Mouse (Mus musculus): ENCODE data around the gene Smtnl1.

Gene Smtnl1

GRCm38 (mm10) chr2:84783840-84784566 lies 38.4 kb downstream of the Smtnl1 start:
- CTCF ChIA-PET, result interaction anchor here (0.6 to 1.9 kb wide), 8 partner anchors 9 to 343 kb away, joined by 3 to 9 read pairs (median 4); partner anchors contain the start of genes Ube2l6 (in 3 of the 4) and Serping1 (in 1 of the 4)
- POLR2A ChIA-PET, result interaction anchor here in 3 of 4 experiments (0.6 to 14.9 kb wide), 11 partner anchors 8 to 46 kb away, joined by 3 to 156 read pairs (median 5); partner anchors contain the start of genes Serping1 (in 2 of the 3), Gm19426 (in 1 of the 3), Ube2l6 (in 1 of the 3) and Ypel4 (in 1 of the 3)

- POLR2A ChIA-PET, result interaction anchor here in 2 of 4 experiments (0.8 to 14.9 kb wide), 8 partner anchors 8 to 45 kb away, joined by 3 to 156 read pairs (median 8); partner anchors contain the start of genes Serping1 (in 2 of the 2), Gm19426 (in 1 of the 2), Ube2l6 (in 1 of the 2) and Ypel4 (in 1 of the 2)
- CTCF ChIA-PET, result interaction anchor here (0.6 to 1.9 kb wide), 6 partner anchors 15 to 342 kb away, joined by 3 to 9 read pairs (median 4); partner anchors contain the start of gene Ube2l6 (in 2 of the 4)
Observed at GRCm38 (mm10) chr2:84783315-84783714, 39.1 kb downstream of the Smtnl1 start.

GRCm38 (mm10) chr2:84779210-84779609 lies 43.2 kb downstream of the Smtnl1 start:
- ChIA-PET POLR2A (interaction anchor here (0.5 to 10.9 kb wide), 22 partner anchors 11 to 113 kb away, joined by 3 to 267 read pairs (median 4); partner anchors contain the start of genes Gm19426 (in 2 of the 4), Ube2l6 (in 2 of the 4), Ypel4 (in 2 of the 4) and Smtnl1 (in 1 of the 4)), CTCF (interaction anchor here (0.5 to 3.0 kb wide), 26 partner anchors 9 to 257 kb away, joined by 3 to 29 read pairs (median 4); partner anchors contain the start of genes Ube2l6 (in 4 of the 4) and Smtnl1 (in 1 of the 4))

GRCm38 (mm10) chr2:84777706-84778105 lies 44.7 kb downstream of the Smtnl1 start:
- CTCF ChIA-PET, result interaction anchor here in 3 of 4 experiments (0.6 to 3.0 kb wide), 4 partner anchors 11 to 282 kb away, joined by 3 to 18 read pairs (median 6); no protein-coding TSS in a partner anchor
- POLR2A ChIA-PET, result interaction anchor here in 3 of 4 experiments (0.7 to 10.9 kb wide), 10 partner anchors 11 to 90 kb away, joined by 3 to 267 read pairs (median 6); partner anchors contain the start of genes Gm19426 (in 2 of the 3), Ypel4 (in 2 of the 3) and Ube2l6 (in 1 of the 3)

- ChIA-PET POLR2A (interaction anchor here (0.8 to 10.9 kb wide), 33 partner anchors 8 to 125 kb away, joined by 3 to 267 read pairs (median 6); partner anchors contain the start of genes Gm19426 (in 3 of the 4), Ube2l6 (in 2 of the 4), Ypel4 (in 2 of the 4) and Clp1 (in 1 of the 4)), CTCF (interaction anchor here (0.6 to 2.4 kb wide), 6 partner anchors 10 to 139 kb away, joined by 3 to 14 read pairs (median 5); partner anchors contain the start of gene Ube2l6 (in 1 of the 4))
Observed at GRCm38 (mm10) chr2:84775665-84776064, 46.8 kb downstream of the Smtnl1 start.

GRCm38 (mm10) chr2:84775241-84775640 lies 47.2 kb downstream of the Smtnl1 start, which contains the start of gene Serping1:
Gene Serping1, minus strand, starts transcription at chr2:84775444.
- ChIA-PET CTCF (interaction anchor here in 3 of 4 experiments (0.6 to 2.4 kb wide), 8 partner anchors 10 to 181 kb away, joined by 3 to 16 read pairs (median 6); partner anchors contain the start of gene Ube2l6 (in 2 of the 3)), POLR2A (interaction anchor here (0.5 to 10.9 kb wide), 52 partner anchors 9 to 317 kb away, joined by 3 to 267 read pairs (median 6); partner anchors contain the start of genes Gm19426 (in 3 of the 4), Clp1 (in 2 of the 4), Ctnnd1 (in 2 of the 4) and Slc43a1 (in 2 of the 4))

GRCm38 (mm10) chr2:84774751-84775150 lies 47.7 kb downstream of the Smtnl1 start:
- ChIA-PET POLR2A (interaction anchor here (0.5 to 10.9 kb wide), 60 partner anchors 8 to 317 kb away, joined by 3 to 267 read pairs (median 5); partner anchors contain the start of genes Gm19426 (in 3 of the 4), Clp1 (in 2 of the 4), Ctnnd1 (in 2 of the 4) and Slc43a1 (in 2 of the 4)), CTCF (interaction anchor here in 3 of 4 experiments (0.6 to 2.4 kb wide), 8 partner anchors 10 to 182 kb away, joined by 3 to 16 read pairs (median 6); partner anchors contain the start of gene Ube2l6 (in 2 of the 3))

GRCm38 (mm10) chr2:84773195-84773594 lies 49.3 kb downstream of the Smtnl1 start:
- ChIA-PET CTCF (interaction anchor here in 1 of 4 experiments (2.3 kb wide), 1 partner anchor 25 kb away, joined by 16 read pairs; the partner anchor contains the start of gene Ube2l6), POLR2A (interaction anchor here in 3 of 4 experiments (1.1 to 10.9 kb wide), 13 partner anchors 10 to 65 kb away, joined by 3 to 267 read pairs (median 19); partner anchors contain the start of genes Gm19426 (in 3 of the 3), Clp1 (in 1 of the 3), Slc43a1 (in 1 of the 3) and Ypel4 (in 1 of the 3))

- CTCF ChIA-PET, result no interaction called here
- POLR2A ChIA-PET, result interaction anchor here in 3 of 4 experiments (1.1 to 10.9 kb wide), 9 partner anchors 9 to 66 kb away, joined by 4 to 267 read pairs (median 44); partner anchors contain the start of genes Gm19426 (in 3 of the 3), Slc43a1 (in 1 of the 3) and Ypel4 (in 1 of the 3)
Observed at GRCm38 (mm10) chr2:84772454-84772853, 50.0 kb downstream of the Smtnl1 start.

GRCm38 (mm10) chr2:84770501-84770900 lies 52.0 kb downstream of the Smtnl1 start:
- ChIA-PET CTCF (no interaction called here), POLR2A (interaction anchor here in 1 of 4 experiments (10.9 kb wide), 1 partner anchor 29 kb away, joined by 267 read pairs; the partner anchor contains the start of genes Gm19426 and Ypel4)

- ChIA-PET POLR2A (interaction anchor here (0.6 to 23.1 kb wide), 25 partner anchors 9 to 1390 kb away, joined by 3 to 652 read pairs (median 5); partner anchors contain the start of genes Serping1 (in 3 of the 4), Clp1 (in 2 of the 4), Gm19426 (in 2 of the 4) and Ube2l6 (in 1 of the 4)), CTCF (interaction anchor here in 2 of 4 experiments (0.6 to 2.9 kb wide), 7 partner anchors 11 to 119 kb away, joined by 3 to 7 read pairs (median 4); partner anchors contain the start of gene Ube2l6 (in 1 of the 2))
Observed at GRCm38 (mm10) chr2:84762818-84763217, 59.6 kb downstream of the Smtnl1 start.

- CTCF ChIA-PET, result interaction anchor here (0.5 to 2.9 kb wide), 8 partner anchors 10 to 255 kb away, joined by 3 to 7 read pairs (median 4); no protein-coding TSS in a partner anchor
- POLR2A ChIA-PET, result interaction anchor here (0.6 to 23.1 kb wide), 25 partner anchors 9 to 1390 kb away, joined by 3 to 652 read pairs (median 5); partner anchors contain the start of genes Serping1 (in 3 of the 4), Clp1 (in 2 of the 4), Gm19426 (in 2 of the 4) and Ube2l6 (in 1 of the 4)
Observed at GRCm38 (mm10) chr2:84762295-84762694, 60.2 kb downstream of the Smtnl1 start.

- POLR2A ChIA-PET, result interaction anchor here (0.6 to 23.1 kb wide), 19 partner anchors 13 to 183 kb away, joined by 3 to 652 read pairs (median 8); partner anchors contain the start of genes Serping1 (in 3 of the 4), Gm19426 (in 2 of the 4), Ube2l6 (in 1 of the 4) and Ypel4 (in 1 of the 4)
- CTCF ChIA-PET, result interaction anchor here in 3 of 4 experiments (0.5 to 2.9 kb wide), 5 partner anchors 17 to 256 kb away, joined by 3 to 7 read pairs (median 3); no protein-coding TSS in a partner anchor
Observed at GRCm38 (mm10) chr2:84761840-84762239, 60.6 kb downstream of the Smtnl1 start.

GRCm38 (mm10) chr2:84761309-84761708 lies 61.1 kb downstream of the Smtnl1 start:
- ChIA-PET POLR2A (interaction anchor here in 2 of 4 experiments (0.6 to 23.1 kb wide), 9 partner anchors 13 to 46 kb away, joined by 3 to 652 read pairs (median 6); partner anchors contain the start of genes Gm19426 (in 2 of the 2), Serping1 (in 1 of the 2), Ube2l6 (in 1 of the 2) and Ypel4 (in 1 of the 2)), CTCF (interaction anchor here in 3 of 4 experiments (0.6 to 2.9 kb wide), 3 partner anchors 18 to 251 kb away, joined by 3 to 7 read pairs (median 4); no protein-coding TSS in a partner anchor)
